Mouse (Mus musculus): ENCODE measurements around the gene Cd86. TPM values are rescaled to one million over a fixed set of nuclear protein-coding genes. Genes with fewer than 3 reads are reported as not detected.

Cd86 gene
- polyA plus RNA-seq, 1 experiment from 2014 or later, result 1.1 TPM

DNA sequence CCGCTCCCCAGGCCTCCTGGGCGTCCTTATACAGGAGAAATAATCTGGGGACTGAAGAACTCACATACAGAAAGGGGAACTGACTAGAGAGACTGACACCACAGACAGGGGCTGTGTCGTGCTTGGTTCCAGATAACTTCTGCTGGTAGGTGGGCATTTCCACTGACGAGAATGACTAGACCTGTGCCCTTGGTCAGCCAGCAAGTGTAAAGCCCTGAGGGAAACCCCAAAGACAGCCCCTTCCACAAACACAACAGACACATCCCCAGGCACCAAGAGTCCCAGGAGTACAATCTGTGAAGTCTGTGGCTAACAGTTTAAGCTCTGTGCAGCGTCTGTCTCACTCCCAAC is 23.2 kb downstream of the Cd86 start:
- no peak for ATAC-seq
- Histone ChIP-seq H3K36me3 (ENCODE audit: control insufficient read depth, insufficient read depth) (no peaks in the 10 kb centered on the region), H3K9ac (replicated peaks; ENCODE audit: low read depth, low read length) (no peak overlapping the region), H3K4me2 (ENCODE audit: low read length) (no peak overlapping the region), H3K4me1 (replicated peaks; ENCODE audit: control insufficient read depth, insufficient read depth, low read length) (no peaks in the 10 kb centered on the region), H3K27ac (ENCODE audit: low read length) (no peak overlapping the region), H3K4me3 (replicated peaks; ENCODE audit: low read length) (no peak overlapping the region), H3K9me3 (ENCODE audit: control insufficient read depth, low read length) (no peaks in the 10 kb centered on the region), H3K27me3 (replicated peaks; ENCODE audit: control insufficient read depth, insufficient read depth, low read length) (no peaks in the 10 kb centered on the region)
- WGBS, result 81% methylated on average over 5 of the region's 5 CpGs

DNA sequence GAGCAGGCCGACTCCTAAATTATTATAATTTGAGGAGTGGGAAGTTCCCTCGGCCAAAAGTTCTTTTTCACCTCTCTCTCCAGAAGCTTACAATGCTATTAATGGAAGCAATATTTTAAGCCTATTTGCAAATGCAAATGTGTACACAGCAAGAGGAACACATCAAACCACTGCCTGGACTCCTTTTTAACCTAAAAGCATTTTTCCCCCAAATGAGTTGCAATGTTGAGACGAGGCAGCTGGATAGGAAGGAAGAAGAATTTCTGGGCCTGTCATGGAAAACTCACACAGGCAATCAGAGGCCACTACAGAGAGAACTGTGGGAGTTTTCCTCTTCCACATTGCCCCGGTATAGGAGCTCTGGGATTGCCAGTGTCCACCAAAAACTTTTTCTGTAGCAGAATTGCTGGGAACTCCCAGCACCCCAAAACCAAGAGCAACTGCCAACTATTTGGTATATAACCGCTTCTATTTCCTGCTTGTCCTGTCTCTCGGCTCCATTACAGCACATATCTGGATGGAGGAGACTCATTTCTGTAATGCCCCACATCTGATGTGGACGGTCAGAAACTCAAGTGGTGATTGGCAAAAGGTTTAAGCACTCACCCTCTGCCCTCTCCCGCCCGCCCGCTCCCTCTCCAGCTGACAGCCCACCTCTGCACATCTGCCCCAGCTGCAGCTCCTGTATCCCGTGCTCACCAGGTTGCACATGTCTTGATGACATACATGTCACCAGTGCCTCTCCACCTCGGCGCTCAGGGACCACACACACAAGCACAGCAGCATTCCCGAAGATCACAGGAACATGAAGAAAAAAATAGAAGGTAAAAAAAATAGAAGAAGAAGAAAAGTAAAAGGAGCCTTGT is 23.8 kb downstream of the Cd86 start:
- Histone ChIP-seq H3K27ac (ENCODE audit: low read length) (no peak overlapping the region), H3K4me3 (replicated peaks; ENCODE audit: low read length) (no peak overlapping the region), H3K4me1 (replicated peaks; ENCODE audit: control insufficient read depth, insufficient read depth, low read length) (no peaks in the 10 kb centered on the region), H3K9me3 (ENCODE audit: control insufficient read depth, low read length) (no peaks in the 10 kb centered on the region), H3K36me3 (ENCODE audit: control insufficient read depth, insufficient read depth) (no peaks in the 10 kb centered on the region), H3K27me3 (replicated peaks; ENCODE audit: control insufficient read depth, insufficient read depth, low read length) (no peaks in the 10 kb centered on the region), H3K9ac (replicated peaks; ENCODE audit: low read depth, low read length) (no peak overlapping the region), H3K4me2 (ENCODE audit: low read length) (no peak overlapping the region)
- WGBS, result 88% methylated on average over 14 of the region's 14 CpGs
- ATAC-seq, result no peak

DNA sequence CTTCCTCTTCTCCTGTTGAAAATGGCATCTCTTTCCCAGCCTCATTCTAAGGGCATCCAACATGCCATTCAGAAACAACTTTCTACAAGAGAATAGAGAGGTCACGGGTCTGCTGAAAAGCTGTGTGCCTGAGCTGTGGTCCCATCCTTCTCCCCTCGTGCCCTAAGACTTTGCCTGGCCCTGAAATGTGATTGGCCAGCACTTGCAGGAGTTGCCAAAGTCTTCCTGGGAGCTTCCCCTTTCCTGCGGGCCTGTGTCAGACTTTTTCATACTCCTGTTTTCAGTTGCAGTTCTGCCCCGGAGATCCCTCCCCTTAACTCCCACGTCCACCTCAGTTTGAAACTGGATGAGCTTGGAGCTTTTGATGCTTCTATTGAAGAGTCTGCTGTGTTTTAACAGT is 24.9 kb downstream of the Cd86 start:
- Histone ChIP-seq H3K9ac (replicated peaks; ENCODE audit: low read depth, low read length) (no peak overlapping the region), H3K4me2 (ENCODE audit: low read length) (no peak overlapping the region), H3K36me3 (ENCODE audit: control insufficient read depth, insufficient read depth) (no peaks in the 10 kb centered on the region), H3K4me1 (replicated peaks; ENCODE audit: control insufficient read depth, insufficient read depth, low read length) (no peaks in the 10 kb centered on the region), H3K4me3 (replicated peaks; ENCODE audit: low read length) (no peak overlapping the region), H3K27ac (ENCODE audit: low read length) (no peak overlapping the region), H3K27me3 (replicated peaks; ENCODE audit: control insufficient read depth, insufficient read depth, low read length) (no peaks in the 10 kb centered on the region), H3K9me3 (ENCODE audit: control insufficient read depth, low read length) (no peaks in the 10 kb centered on the region)
- no peak for ATAC-seq
- WGBS, result 75% methylated on average over 5 of the region's 5 CpGs

DNA sequence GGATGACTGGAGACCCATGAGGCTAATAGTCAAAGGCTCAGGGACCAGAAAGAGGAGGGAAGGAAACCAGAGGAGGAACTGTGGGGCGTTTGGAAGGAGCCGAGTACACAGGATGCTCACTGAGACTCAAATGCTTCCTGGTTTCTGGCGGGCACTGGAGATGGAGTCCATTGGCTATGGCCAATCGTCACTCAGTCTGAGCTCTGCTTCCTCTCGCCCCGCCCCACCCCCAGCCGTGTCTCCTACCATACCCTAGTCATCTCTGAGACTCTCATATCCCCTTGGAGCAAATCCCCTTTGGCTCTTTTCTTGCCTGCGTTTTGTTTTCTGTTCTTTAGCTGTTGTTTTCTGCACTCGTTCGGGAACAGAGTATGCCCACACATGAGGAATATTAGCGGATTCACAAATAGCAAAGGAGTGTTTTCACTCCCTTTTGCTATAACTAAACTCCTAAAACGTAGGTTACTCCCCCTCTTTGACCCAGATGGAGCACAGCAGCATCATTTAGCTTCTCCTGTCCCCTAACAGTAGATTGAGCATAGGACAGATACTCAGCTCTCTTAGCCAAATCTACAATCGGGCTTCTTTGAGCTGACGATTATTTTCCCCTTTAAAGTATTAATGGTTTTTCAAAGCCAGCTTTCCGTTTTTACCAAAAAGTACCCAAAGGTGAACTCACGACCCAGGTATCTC is 25.9 kb downstream of the Cd86 start:
- Histone ChIP-seq H3K9me3 (ENCODE audit: control insufficient read depth, low read length) (no peaks in the 10 kb centered on the region), H3K4me2 (ENCODE audit: low read length) (no peak overlapping the region), H3K36me3 (ENCODE audit: control insufficient read depth, insufficient read depth) (no peaks in the 10 kb centered on the region), H3K4me3 (replicated peaks; ENCODE audit: low read length) (no peak overlapping the region), H3K9ac (replicated peaks; ENCODE audit: low read depth, low read length) (no peak overlapping the region), H3K27me3 (replicated peaks; ENCODE audit: control insufficient read depth, insufficient read depth, low read length) (no peaks in the 10 kb centered on the region), H3K4me1 (replicated peaks; ENCODE audit: control insufficient read depth, insufficient read depth, low read length) (no peaks in the 10 kb centered on the region), H3K27ac (ENCODE audit: low read length) (no peak overlapping the region)
- 88% methylated on average over 16 of the region's 16 CpGs for WGBS
- ATAC-seq, result no peak

DNA sequence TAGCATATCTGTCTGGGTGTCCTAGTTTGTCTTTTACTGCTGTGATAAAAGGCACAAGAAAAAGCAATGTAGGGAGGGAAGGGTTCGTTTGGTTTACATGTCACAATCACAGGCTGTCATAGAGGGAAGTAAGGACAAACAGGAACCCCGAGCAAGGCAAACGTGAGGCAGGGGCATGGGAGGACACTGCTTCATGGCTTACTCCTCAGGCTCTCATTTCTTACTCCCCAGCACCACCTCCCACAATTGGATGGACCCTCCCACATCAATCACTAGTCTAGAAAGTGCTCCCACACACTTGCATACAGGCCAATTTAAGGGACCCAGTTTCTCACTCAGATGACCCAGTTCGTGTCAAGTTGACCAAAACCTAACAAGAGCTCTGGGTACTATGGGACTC is 29.1 kb downstream of the Cd86 start:
- no peaks in the 10 kb centered on the region for H3K4me1 ChIP-seq (replicated peaks; ENCODE audit: control insufficient read depth, insufficient read depth, low read length)
- no peaks in the 10 kb centered on the region for H3K9me3 ChIP-seq (ENCODE audit: control insufficient read depth, low read length)
- ATAC-seq, result no peak
- H3K27ac ChIP-seq (ENCODE audit: low read length), result no peak overlapping the region
- no peaks in the 10 kb centered on the region for H3K27me3 ChIP-seq (replicated peaks; ENCODE audit: control insufficient read depth, insufficient read depth, low read length)
- 70% methylated on average over 4 of the region's 4 CpGs for WGBS
- H3K4me2 ChIP-seq (ENCODE audit: low read length), result no peak overlapping the region
- no peak overlapping the region for H3K9ac ChIP-seq (replicated peaks; ENCODE audit: low read depth, low read length)
- H3K36me3 ChIP-seq (ENCODE audit: control insufficient read depth, insufficient read depth), result no peaks in the 10 kb centered on the region
- no peak overlapping the region for H3K4me3 ChIP-seq (replicated peaks; ENCODE audit: low read length)

DNA sequence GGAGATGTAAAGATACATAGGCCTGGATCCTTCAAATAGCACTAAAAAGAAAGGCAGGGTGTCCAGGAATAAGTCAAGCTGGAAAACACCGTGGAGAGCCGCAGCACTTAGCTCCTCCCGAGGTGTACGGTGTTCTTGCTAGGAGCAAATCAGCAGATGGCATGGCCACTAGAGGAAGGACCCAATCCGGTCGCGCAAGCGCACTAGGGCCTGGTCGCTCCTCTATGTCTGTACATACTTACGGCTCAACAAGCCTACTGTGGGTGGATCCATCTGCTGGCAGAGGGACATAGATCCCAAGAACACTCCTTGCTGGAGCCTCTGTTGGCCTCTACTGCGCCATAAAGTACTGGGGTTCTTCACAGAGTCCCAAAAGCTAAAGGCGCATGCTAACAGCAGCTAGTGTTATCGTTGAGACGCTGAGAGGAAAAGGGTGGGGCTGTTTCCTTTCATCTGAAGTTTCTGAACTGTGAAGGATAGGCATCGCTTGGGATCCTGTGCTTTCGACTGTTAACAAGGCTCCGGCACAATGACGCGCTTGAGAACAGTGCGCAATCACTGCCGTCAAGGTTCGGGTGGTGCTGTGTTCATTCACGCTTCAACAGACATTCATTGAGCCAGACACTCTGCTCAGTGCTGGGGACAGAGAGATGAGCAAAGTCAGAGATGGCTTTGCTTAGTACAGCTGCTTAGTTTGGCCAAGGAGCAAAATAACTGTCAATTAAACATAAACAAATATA is 30.7 kb downstream of the Cd86 start:
- Histone ChIP-seq H3K36me3 (ENCODE audit: control insufficient read depth, insufficient read depth) (no peaks in the 10 kb centered on the region), H3K27me3 (replicated peaks; ENCODE audit: control insufficient read depth, insufficient read depth, low read length) (no peaks in the 10 kb centered on the region), H3K27ac (ENCODE audit: low read length) (no peak overlapping the region), H3K4me2 (ENCODE audit: low read length) (no peak overlapping the region), H3K9ac (replicated peaks; ENCODE audit: low read depth, low read length) (no peak overlapping the region), H3K4me1 (replicated peaks; ENCODE audit: control insufficient read depth, insufficient read depth, low read length) (no peaks in the 10 kb centered on the region), H3K4me3 (replicated peaks; ENCODE audit: low read length) (no peak overlapping the region), H3K9me3 (ENCODE audit: control insufficient read depth, low read length) (no peaks in the 10 kb centered on the region)
- 87% methylated on average over 23 of the region's 23 CpGs for WGBS
- no peak for ATAC-seq

DNA sequence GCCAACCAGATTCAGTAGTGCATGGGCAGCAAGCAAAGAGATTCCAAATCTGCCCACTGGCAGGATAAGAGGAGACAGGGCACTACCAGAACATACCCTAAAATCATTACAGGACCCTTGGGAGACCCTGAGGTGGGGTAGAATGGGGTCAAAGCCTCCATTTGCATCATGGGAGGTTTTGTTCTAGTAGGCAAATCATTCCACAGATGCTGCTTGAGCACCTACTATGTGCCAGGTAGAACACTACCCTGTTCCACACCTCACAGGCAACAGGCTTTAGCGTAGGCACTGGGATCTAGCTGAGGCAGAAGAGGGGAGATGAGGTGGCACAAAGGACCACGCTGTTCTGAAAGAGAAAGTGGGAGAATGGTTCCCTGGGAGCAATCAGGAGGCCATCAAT is 31.5 kb downstream of the Cd86 start:
- Histone ChIP-seq H3K9ac (replicated peaks; ENCODE audit: low read depth, low read length) (no peak overlapping the region), H3K4me3 (replicated peaks; ENCODE audit: low read length) (no peak overlapping the region), H3K36me3 (ENCODE audit: control insufficient read depth, insufficient read depth) (no peaks in the 10 kb centered on the region), H3K27ac (ENCODE audit: low read length) (no peak overlapping the region), H3K9me3 (ENCODE audit: control insufficient read depth, low read length) (no peaks in the 10 kb centered on the region), H3K4me1 (replicated peaks; ENCODE audit: control insufficient read depth, insufficient read depth, low read length) (no peaks in the 10 kb centered on the region), H3K27me3 (replicated peaks; ENCODE audit: control insufficient read depth, insufficient read depth, low read length) (no peaks in the 10 kb centered on the region), H3K4me2 (ENCODE audit: low read length) (no peak overlapping the region)
- no peak for ATAC-seq
- 91% methylated on average over 2 of the region's 2 CpGs for WGBS

DNA sequence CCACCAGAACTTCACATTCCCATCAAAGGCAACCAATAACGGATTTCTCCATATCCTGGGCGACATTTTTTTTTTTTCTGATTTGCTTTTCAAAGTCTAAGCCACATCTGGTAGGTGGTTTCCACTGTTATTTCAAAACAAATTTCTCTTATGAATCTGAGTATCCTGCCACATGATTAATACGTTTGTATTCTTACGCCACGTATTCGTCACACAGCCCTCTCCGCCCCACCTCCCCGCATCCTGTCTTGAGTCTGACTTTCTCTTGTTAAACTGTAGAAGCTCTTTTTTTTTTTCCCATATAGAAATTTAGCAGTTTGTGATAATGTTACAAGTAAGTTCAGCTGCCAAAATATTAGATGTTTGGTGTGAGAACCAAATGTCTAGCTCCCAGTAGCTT is 33.7 kb downstream of the Cd86 start:
- H3K27ac ChIP-seq (ENCODE audit: low read length), result no peak overlapping the region
- no peaks in the 10 kb centered on the region for H3K27me3 ChIP-seq (replicated peaks; ENCODE audit: control insufficient read depth, insufficient read depth, low read length)
- no peak overlapping the region for H3K4me2 ChIP-seq (ENCODE audit: low read length)
- 95% methylated on average over 8 of the region's 8 CpGs for WGBS
- H3K9ac ChIP-seq (replicated peaks; ENCODE audit: low read depth, low read length), result no peak overlapping the region
- H3K4me1 ChIP-seq (replicated peaks; ENCODE audit: control insufficient read depth, insufficient read depth, low read length), result no peaks in the 10 kb centered on the region
- no peak overlapping the region for H3K4me3 ChIP-seq (replicated peaks; ENCODE audit: low read length)
- no peak for ATAC-seq
- no peaks in the 10 kb centered on the region for H3K9me3 ChIP-seq (ENCODE audit: control insufficient read depth, low read length)
- no peaks in the 10 kb centered on the region for H3K36me3 ChIP-seq (ENCODE audit: control insufficient read depth, insufficient read depth)

DNA sequence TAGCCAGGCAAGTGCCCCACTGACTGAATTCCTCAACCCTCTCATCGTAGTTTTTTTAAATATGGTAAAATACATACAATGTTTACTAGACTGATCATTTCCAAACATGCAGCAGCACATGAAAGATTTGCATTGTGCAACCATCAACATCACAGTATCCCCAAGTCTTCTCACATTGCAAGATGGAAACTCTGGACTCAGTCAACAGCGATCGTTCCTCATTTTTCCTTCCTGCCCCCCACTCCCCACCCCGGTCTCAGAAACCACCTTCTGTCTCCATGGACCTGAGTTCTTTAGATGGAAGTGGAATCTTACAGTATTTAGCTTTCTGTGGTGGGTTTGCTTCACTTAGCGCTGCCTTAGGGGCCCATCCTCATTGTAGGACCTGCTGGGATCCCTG is 34.3 kb downstream of the Cd86 start:
- no peak overlapping the region for H3K27ac ChIP-seq (ENCODE audit: low read length)
- H3K4me1 ChIP-seq (replicated peaks; ENCODE audit: control insufficient read depth, insufficient read depth, low read length), result no peaks in the 10 kb centered on the region
- H3K4me3 ChIP-seq (replicated peaks; ENCODE audit: low read length), result no peak overlapping the region
- 91% methylated on average over 5 of the region's 5 CpGs for WGBS
- H3K27me3 ChIP-seq (replicated peaks; ENCODE audit: control insufficient read depth, insufficient read depth, low read length), result no peaks in the 10 kb centered on the region
- no peak overlapping the region for H3K4me2 ChIP-seq (ENCODE audit: low read length)
- no peaks in the 10 kb centered on the region for H3K36me3 ChIP-seq (ENCODE audit: control insufficient read depth, insufficient read depth)
- H3K9me3 ChIP-seq (ENCODE audit: control insufficient read depth, low read length), result no peaks in the 10 kb centered on the region
- no peak overlapping the region for H3K9ac ChIP-seq (replicated peaks; ENCODE audit: low read depth, low read length)
- no peak for ATAC-seq
